Mouse (Mus musculus): ENCODE measurements around the gene Ccr6.

The Ccr6 gene

DNA sequence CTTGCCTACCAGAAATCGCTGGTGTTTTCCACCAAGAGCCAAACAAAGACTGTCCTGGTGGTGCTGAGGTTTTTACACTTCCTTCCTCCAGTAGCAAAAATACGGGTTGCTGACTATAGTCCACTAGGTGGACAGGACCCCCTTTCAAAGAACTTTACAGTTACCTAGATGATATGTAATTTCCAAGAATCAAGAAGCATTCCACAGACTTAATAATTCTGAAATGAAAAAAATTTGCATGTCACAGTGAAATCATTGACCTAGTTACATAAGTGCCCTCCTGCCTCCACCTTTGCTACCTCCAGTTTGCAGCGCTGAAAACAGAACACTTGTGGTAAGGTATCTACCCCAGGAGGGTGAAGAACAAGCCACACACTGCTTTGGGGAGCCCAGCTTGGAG is at the start of gene Ccr6:
Ccr6 (plus strand) TSS at position 301 of the 400 bp plus-strand sequence.
- no peak for DNase-seq (ENCODE audit: low spot score)

DNA sequence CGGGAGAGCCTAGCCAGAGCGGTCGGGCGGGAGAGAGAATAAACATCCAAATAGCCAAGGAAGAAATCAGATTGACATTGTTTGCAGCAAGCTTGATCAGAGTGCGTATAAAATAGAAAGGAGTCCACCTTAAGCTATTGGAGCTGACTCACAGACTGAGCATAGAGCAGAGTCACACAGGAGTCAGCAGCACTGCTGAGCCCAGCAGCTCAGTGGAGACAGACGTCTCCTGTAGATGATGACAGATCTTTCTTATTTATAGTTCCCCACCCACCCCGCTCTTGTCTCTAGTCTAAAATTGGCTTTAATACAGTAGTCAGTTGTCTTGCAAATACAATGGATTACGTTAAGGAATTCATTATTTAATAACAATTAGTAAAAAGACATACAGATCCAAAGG is 42.2 kb upstream of the Ccr6 start:
- DNase-seq (ENCODE audit: low spot score): no peak

DNA sequence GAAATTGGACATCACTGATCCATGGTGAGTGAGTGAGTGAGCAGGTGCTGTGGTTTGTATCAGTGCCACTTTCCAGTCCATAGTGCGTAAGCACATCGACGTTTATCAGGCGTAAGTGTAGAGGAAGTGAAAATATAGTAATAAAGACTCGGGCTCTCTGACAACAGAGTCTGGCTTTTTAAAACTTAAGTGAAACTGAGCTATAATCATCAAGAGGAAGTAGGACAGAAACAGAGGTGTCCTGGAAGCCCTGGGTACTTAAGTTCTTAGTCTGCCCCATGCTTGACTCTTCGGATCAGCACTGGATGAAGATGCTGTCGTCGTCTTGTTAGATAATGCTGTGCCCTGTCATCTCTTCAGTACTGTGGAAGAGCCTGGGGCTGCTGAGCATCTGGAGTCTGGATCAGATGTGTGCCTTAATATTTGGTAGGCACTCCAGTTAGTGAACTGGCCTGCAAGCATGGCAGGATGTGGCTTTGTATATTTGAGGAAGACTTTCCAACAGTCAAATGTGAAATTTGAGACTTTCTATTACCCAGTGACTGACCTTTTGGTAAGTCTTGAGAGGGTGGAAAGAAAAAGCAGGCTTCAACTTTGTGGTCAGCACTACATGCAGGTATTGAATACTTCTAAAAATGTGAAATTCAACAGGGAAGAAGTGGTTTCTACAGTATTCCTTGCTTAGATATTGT is 40.0 kb upstream of the Ccr6 start:
- no peak for DNase-seq (ENCODE audit: low spot score)

- DNase-seq (ENCODE audit: low spot score): peak; percentile 13
These were observed 38.2 kb upstream of the Ccr6 start for GRCm38 (mm10) chr17:8197652-8198051.

GRCm38 (mm10) chr17:8199067-8199935 is 36.5 kb upstream of the Ccr6 start:
- DNase-seq (ENCODE audit: low spot score): no peak

- no peak for DNase-seq (ENCODE audit: low spot score)
These were observed 35.9 kb upstream of the Ccr6 start for GRCm38 (mm10) chr17:8199936-8200330.

GRCm38 (mm10) chr17:8203487-8203886 is 32.4 kb upstream of the Ccr6 start:
- DNase-seq (ENCODE audit: low spot score): no peak

DNA sequence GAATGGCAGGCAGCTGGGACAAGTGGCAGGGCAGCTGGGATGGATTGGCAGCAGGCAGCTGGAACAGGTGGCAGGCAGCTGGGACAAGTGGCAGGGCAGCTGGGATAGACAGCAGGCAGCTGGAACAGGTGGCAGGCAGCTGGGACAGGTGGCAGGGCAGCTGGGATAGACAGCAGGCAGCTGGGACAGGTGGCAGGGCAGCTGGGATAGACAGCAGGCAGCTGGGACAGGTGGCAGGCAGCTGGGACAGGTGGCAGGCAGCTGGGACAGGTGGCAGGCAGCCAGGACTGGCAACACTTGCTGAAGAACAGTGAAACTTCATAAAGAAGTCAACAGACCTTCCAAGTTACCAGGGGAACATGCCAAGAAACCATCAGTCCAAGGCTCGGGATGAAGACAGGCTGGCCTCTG is 30.6 kb upstream of the Ccr6 start:
- DNase-seq (ENCODE audit: low spot score): peak; percentile 8

- no peak for DNase-seq (ENCODE audit: low spot score)
These were observed 29.2 kb upstream of the Ccr6 start for GRCm38 (mm10) chr17:8206691-8207090.

DNA sequence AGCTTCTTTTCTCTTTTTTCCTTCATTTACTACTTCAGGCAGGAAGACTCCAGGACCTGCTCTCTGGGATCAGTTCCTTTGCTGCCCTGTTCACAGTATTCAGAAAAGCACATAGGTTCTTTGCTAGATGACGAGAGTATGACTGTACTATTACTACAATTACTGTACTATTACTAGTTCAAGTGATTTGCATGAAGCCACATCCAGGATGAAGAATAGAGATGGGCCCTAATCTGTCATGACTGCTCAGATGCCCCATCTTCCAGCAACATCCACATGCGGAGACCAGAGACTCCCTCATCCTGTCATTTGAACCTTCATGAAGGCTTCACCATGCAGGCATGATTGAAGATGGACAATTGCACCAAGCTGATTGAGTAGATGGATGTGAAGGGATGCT is 26.1 kb upstream of the Ccr6 start:
- no peak for DNase-seq (ENCODE audit: low spot score)

DNA sequence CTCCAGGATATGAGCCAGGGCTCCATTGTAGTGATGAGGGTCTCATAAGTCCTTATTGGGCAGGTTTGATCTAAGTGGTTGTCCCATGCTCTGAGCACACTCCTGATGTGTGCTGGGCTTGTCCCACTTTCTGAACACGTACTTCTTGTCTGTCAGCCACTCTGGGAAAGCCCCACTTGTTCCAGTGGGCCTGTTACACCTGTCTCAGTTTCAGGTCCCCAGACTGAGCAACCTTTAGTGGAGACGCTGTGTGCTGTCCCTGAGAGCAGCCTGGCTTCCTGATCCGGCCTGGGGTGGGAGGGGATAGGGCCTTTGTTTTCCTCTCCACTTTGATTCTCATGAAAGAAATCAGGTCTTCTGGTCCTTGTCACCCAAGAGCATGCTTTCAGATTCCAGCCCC is 25.7 kb upstream of the Ccr6 start:
- DNase-seq (ENCODE audit: low spot score): no peak

- DNase-seq (ENCODE audit: low spot score): no peak
These were observed 25.2 kb upstream of the Ccr6 start for GRCm38 (mm10) chr17:8210675-8211074.

GRCm38 (mm10) chr17:8211399-8211798 is 24.4 kb upstream of the Ccr6 start:
- no peak for DNase-seq (ENCODE audit: low spot score)

- DNase-seq (ENCODE audit: low spot score): no peak
These were observed 21.5 kb upstream of the Ccr6 start for GRCm38 (mm10) chr17:8214369-8214768.

GRCm38 (mm10) chr17:8215016-8215745 is 20.7 kb upstream of the Ccr6 start:
- DNase-seq (ENCODE audit: low spot score): peak; percentile 18

GRCm38 (mm10) chr17:8223225-8223624 is 12.6 kb upstream of the Ccr6 start:
- DNase-seq (ENCODE audit: low spot score): no peak

GRCm38 (mm10) chr17:8224072-8224471 is 11.8 kb upstream of the Ccr6 start:
- no peak for DNase-seq (ENCODE audit: low spot score)

DNA sequence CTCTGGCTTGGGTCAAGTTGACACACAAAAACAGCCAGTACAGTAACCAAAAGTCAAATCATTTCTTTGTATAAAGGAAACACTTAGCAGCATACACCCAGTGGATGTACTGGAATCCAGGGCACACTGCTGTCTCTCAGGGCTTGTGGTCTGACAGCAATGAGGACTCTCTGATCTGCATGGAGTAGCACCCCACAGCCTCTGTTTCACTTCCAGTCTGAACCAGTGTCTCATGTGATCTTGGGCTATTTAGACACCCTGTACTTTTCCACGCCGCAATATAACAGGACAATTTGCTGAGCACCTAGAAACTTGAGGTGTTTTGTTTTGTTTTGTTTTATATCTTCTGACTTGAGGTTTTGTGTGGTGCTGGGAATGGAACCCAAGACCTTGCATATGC is 10.7 kb upstream of the Ccr6 start:
- DNase-seq (ENCODE audit: low spot score): no peak

- DNase-seq (ENCODE audit: low spot score): no peak
These were observed 10.1 kb upstream of the Ccr6 start for GRCm38 (mm10) chr17:8225746-8226145.

GRCm38 (mm10) chr17:8228622-8229021 is 7.2 kb upstream of the Ccr6 start:
- DNase-seq (ENCODE audit: low spot score): no peak

GRCm38 (mm10) chr17:8229607-8230006 is 6.2 kb upstream of the Ccr6 start:
- no peak for DNase-seq (ENCODE audit: low spot score)

DNA sequence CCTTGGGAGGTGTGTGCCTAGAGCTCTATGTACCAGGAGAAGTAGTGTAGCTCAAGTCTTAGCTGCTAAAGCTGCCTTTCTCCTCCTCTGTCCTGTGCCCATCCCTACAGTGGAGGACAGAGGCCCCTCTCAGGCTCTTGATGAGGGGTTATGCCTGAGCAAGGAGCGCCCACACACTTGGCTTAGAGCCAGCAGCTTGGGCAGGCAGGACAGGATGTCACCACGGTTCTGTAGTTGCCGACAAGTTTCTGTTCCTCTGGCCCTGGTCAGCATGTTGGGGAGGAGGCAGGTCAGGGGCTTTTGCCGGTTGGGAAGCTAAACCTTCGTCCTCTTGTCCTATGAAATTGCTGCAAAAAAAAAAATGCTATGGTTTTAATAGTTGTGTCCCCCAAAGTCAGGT is 3.8 kb upstream of the Ccr6 start:
- no peak for DNase-seq (ENCODE audit: low spot score)

Data from MN1 (cell line).